Mouse (Mus musculus): ENCODE results near the gene Tlcd2. TPM values are rescaled to one million over a fixed set of nuclear protein-coding genes. Genes with fewer than 3 reads are reported as not detected.
A peak's percentile ranks its signal among the peaks of the same experiment; 100 is the strongest.

The Tlcd2 gene
- total RNA-seq, 2 experiments from 2014 or later, result 6.7 to 17.8 TPM

GRCm38 (mm10) chr11:75462865-75463336 is 1.4 kb downstream of the Tlcd2 start:
- ATAC-seq (replicated peaks; ENCODE audit: low FRiP score, poor library complexity, severe bottlenecking), result peak; percentile 21

- ATAC-seq (replicated peaks; ENCODE audit: low FRiP score, poor library complexity, severe bottlenecking), result no peak
Observed at GRCm38 (mm10) chr11:75463624-75464023, 2.1 kb downstream of the Tlcd2 start.

- no peak for ATAC-seq (replicated peaks; ENCODE audit: low FRiP score, poor library complexity, severe bottlenecking)
Observed at GRCm38 (mm10) chr11:75464417-75464816, 2.9 kb downstream of the Tlcd2 start.

- no peak for ATAC-seq (replicated peaks; ENCODE audit: low FRiP score, poor library complexity, severe bottlenecking)
Observed at GRCm38 (mm10) chr11:75465051-75465450, 3.5 kb downstream of the Tlcd2 start.

- ATAC-seq (replicated peaks; ENCODE audit: low FRiP score, poor library complexity, severe bottlenecking), result no peak
Observed at GRCm38 (mm10) chr11:75466731-75467505, 5.4 kb downstream of the Tlcd2 start.

- ATAC-seq (replicated peaks; ENCODE audit: low FRiP score, poor library complexity, severe bottlenecking), result peak; percentile 91
Observed at GRCm38 (mm10) chr11:75467512-75468215, 6.1 kb downstream of the Tlcd2 start.

- no peak for ATAC-seq (replicated peaks; ENCODE audit: low FRiP score, poor library complexity, severe bottlenecking)
Observed at GRCm38 (mm10) chr11:75468410-75468809, 6.9 kb downstream of the Tlcd2 start.

- ATAC-seq (replicated peaks; ENCODE audit: low FRiP score, poor library complexity, severe bottlenecking), result no peak
Observed at GRCm38 (mm10) chr11:75469261-75469660, 7.7 kb downstream of the Tlcd2 start.

GRCm38 (mm10) chr11:75470675-75471074 is 9.2 kb downstream of the Tlcd2 start:
- no peak for ATAC-seq (replicated peaks; ENCODE audit: low FRiP score, poor library complexity, severe bottlenecking)

- ATAC-seq (replicated peaks; ENCODE audit: low FRiP score, poor library complexity, severe bottlenecking), result peak; percentile 63
Observed at GRCm38 (mm10) chr11:75472469-75473081, 11.1 kb downstream of the Tlcd2 start.

GRCm38 (mm10) chr11:75473376-75473775 is 11.9 kb downstream of the Tlcd2 start:
- 0 out of 2 replicates have a peak, but pooled peaks have one; percentile 8 for ATAC-seq (replicated peaks; ENCODE audit: low FRiP score, poor library complexity, severe bottlenecking)

GRCm38 (mm10) chr11:75486192-75486591 is 24.7 kb downstream of the Tlcd2 start:
- ATAC-seq (replicated peaks; ENCODE audit: low FRiP score, poor library complexity, severe bottlenecking), result peak; percentile 26

- ATAC-seq (replicated peaks; ENCODE audit: low FRiP score, poor library complexity, severe bottlenecking), result peak; percentile 100
Observed at GRCm38 (mm10) chr11:75486601-75487285, 25.2 kb downstream of the Tlcd2 start, which contains the start of gene Prpf8. Gene Prpf8 (plus strand): TSS chr11:75486816.

GRCm38 (mm10) chr11:75487496-75487895 is 26.0 kb downstream of the Tlcd2 start:
- ATAC-seq (replicated peaks; ENCODE audit: low FRiP score, poor library complexity, severe bottlenecking), result no peak

- ATAC-seq (replicated peaks; ENCODE audit: low FRiP score, poor library complexity, severe bottlenecking), result no peak
Observed at GRCm38 (mm10) chr11:75494296-75495049, 33.0 kb downstream of the Tlcd2 start.

GRCm38 (mm10) chr11:75498126-75498525 is 36.6 kb downstream of the Tlcd2 start:
- ATAC-seq (replicated peaks; ENCODE audit: low FRiP score, poor library complexity, severe bottlenecking), result no peak

- no peak for ATAC-seq (replicated peaks; ENCODE audit: low FRiP score, poor library complexity, severe bottlenecking)
Observed at GRCm38 (mm10) chr11:75508162-75508561, 46.6 kb downstream of the Tlcd2 start.

- no peak for ATAC-seq (replicated peaks; ENCODE audit: low FRiP score, poor library complexity, severe bottlenecking)
Observed at GRCm38 (mm10) chr11:75508904-75509303, 47.4 kb downstream of the Tlcd2 start.
